30 mouse cellular contexts compared by ENCODE assay signal in genomic region chr5:116262689-116263088, GRCm38 (mm10). TPM values are rescaled to one million over a fixed set of nuclear protein-coding genes. Genes with fewer than 3 reads are reported as not detected.
"Had no signal": no experiment of that assay in that cellular context is flagged by ENCODE, and none has a peak within 500 bp of the region (broad histone marks: within the 10 kb centered on the region; RNA-seq: fewer than 3 reads in every experiment).

No protein-coding gene starts in this region.

- H3K9me3 ChIP-seq: heart, embryonic 15.5 days; hindbrain, embryonic 13.5 days; hindbrain, embryonic 15.5 days; kidney, embryonic 15.5 days; limb, embryonic 13.5 days; limb, embryonic 15.5 days; liver, embryonic 12.5 days had no signal

- DNase-seq: gastrocnemius, postnatal 14 days; gastrocnemius, postnatal 36 days; heart, adult 11 months; heart, adult 2 months; heart, postnatal 14 days; heart, postnatal 36 days; kidney, adult 11 months; kidney, adult 2 months; kidney, adult 9 months; kidney, postnatal 10 days; kidney, postnatal 25 days; layer of hippocampus, adult 9-11 months; layer of hippocampus, postnatal 36 days; left cerebral cortex, postnatal 4 days had no signal

- H3K4me2 ChIP-seq: heart, embryonic 11.5 days; heart, embryonic 13.5 days; heart, embryonic 15.5 days; hindbrain, embryonic 13.5 days; hindbrain, embryonic 15.5 days; kidney, embryonic 15.5 days; limb, embryonic 13.5 days; limb, embryonic 15.5 days; liver, embryonic 12.5 days had no signal

- H3K27me3 ChIP-seq: heart, embryonic 13.5 days; heart, embryonic 15.5 days; hindbrain, embryonic 13.5 days; hindbrain, embryonic 15.5 days; kidney, embryonic 15.5 days; limb, embryonic 13.5 days; limb, embryonic 15.5 days; liver, embryonic 12.5 days had no signal

- H3K27ac ChIP-seq: heart, adult 2 months; heart, embryonic 13.5 days; heart, embryonic 15.5 days; hindbrain, embryonic 13.5 days; hindbrain, embryonic 15.5 days; hindbrain, postnatal 0 days; kidney, embryonic 15.5 days; limb, embryonic 13.5 days; limb, embryonic 15.5 days; liver, embryonic 12.5 days; liver, embryonic 14.5 days had no signal

- H3K9ac ChIP-seq: heart, embryonic 13.5 days; heart, embryonic 15.5 days; hindbrain, embryonic 13.5 days; hindbrain, embryonic 15.5 days; kidney, embryonic 15.5 days; limb, embryonic 13.5 days; limb, embryonic 15.5 days; liver, embryonic 12.5 days; liver, embryonic 14.5 days had no signal

- H3K36me3 ChIP-seq: heart, embryonic 13.5 days; heart, embryonic 15.5 days; hindbrain, embryonic 13.5 days; hindbrain, embryonic 15.5 days; kidney, embryonic 15.5 days; limb, embryonic 13.5 days; limb, embryonic 15.5 days; liver, embryonic 12.5 days had no signal

- H3K4me3 ChIP-seq: heart, adult 2 months; heart, embryonic 13.5 days; heart, embryonic 15.5 days; hindbrain, embryonic 13.5 days; hindbrain, embryonic 15.5 days; kidney, embryonic 15.5 days; limb, embryonic 13.5 days; limb, embryonic 15.5 days; liver, embryonic 12.5 days had no signal

- H3K4me1 ChIP-seq: heart, embryonic 15.5 days; kidney, embryonic 15.5 days; limb, embryonic 13.5 days; limb, embryonic 15.5 days; liver, embryonic 12.5 days had no signal

- ATAC-seq: hindbrain, postnatal 0 days; intestine, embryonic 16.5 days; liver, embryonic 12.5 days had no signal

RNA-seq across cellular contexts. Expression of gene Ccdc60, which starts 26.1 kb away (rescaled TPM):
- total RNA-seq: gastrocnemius, adult 18-20 months; gastrocnemius, adult 8-10 months; gastrocnemius, postnatal 14 days; gastrocnemius, postnatal 36 days; heart, adult 2 months; heart, postnatal 14 days; heart, postnatal 36 days; liver, adult 2 months had no signal
- polyA plus RNA-seq: liver, adult 2 months; liver, embryonic 16.5 days had no signal
